Mouse (Mus musculus) heart, embryonic 13.5 days (tissue): ENCODE measurements around the gene Kcnip1. TPM values are rescaled to one million over a fixed set of nuclear protein-coding genes. Genes with fewer than 3 reads are reported as not detected.

Experiments used
- ATAC-seq: fragments of 200-750 bp; cut with Nextera tagmentation; 2 replicates; pipeline ENCODE4 v1.8.0; 2017; ENCODE audit warnings: moderate TSS enrichment; ENCODE audit not compliant: insufficient number of reproducible peaks, low FRiP score, low TSS enrichment; ENCODE audit errors: extremely low read depth
- H3K27ac ChIP-seq: fragments of 300-500 bp; sonication (generic); replicated peaks from 2 replicates; pipeline ENCODE4 v1.5.1; 2015; ENCODE audit warnings: moderate library complexity, mild to moderate bottlenecking, inconsistent platforms
- H3K27me3 ChIP-seq: fragments of 300-500 bp; sonication (generic); replicated peaks from 2 replicates; pipeline ENCODE4 v1.6.1; 2015; ENCODE audit warnings: mild to moderate bottlenecking, inconsistent platforms
- H3K36me3 ChIP-seq: fragments of 300-500 bp; sonication (generic); 2 replicates; pipeline ENCODE4 v1.6.1; 2015; ENCODE audit warnings: mild to moderate bottlenecking, inconsistent platforms
- H3K4me1 ChIP-seq: fragments of 300-500 bp; sonication (generic); 2 replicates; pipeline ENCODE4 v1.6.1; 2015; ENCODE audit warnings: inconsistent platforms
- H3K4me2 ChIP-seq: fragments of 300-500 bp; sonication (generic); 2 replicates; pipeline ENCODE4 v1.6.1; 2015; ENCODE audit warnings: inconsistent platforms, mild to moderate bottlenecking, moderate library complexity
- H3K4me3 ChIP-seq: fragments of 300-500 bp; sonication (generic); 2 replicates; pipeline ENCODE4 v1.5.1; 2015; ENCODE audit warnings: moderate library complexity, mild to moderate bottlenecking, inconsistent platforms
- H3K9ac ChIP-seq: fragments of 300-500 bp; sonication (generic); 2 replicates; pipeline ENCODE4 v1.6.1; 2015; ENCODE audit warnings: inconsistent platforms, mild to moderate bottlenecking, moderate library complexity
- H3K9me3 ChIP-seq: fragments of 300-500 bp; sonication (generic); 2 replicates; pipeline ENCODE4 v1.6.1; 2016; ENCODE audit warnings: inconsistent platforms
- WGBS: fragments of 180-500 bp; shearing (Covaris S2); methylation state at CpG from one replicate; pipeline ENCODE4 v1.1.7; 2015; ENCODE audit warnings: mixed read lengths; 5-methylcytosine and 5-hydroxymethylcytosine counted together
- polyA plus RNA-seq: library from polyadenylated mRNA; unstranded; fragments of >200 nt; fragmentation: Nextera tagmentation; extraction: Ambion mirVana; gene quantifications from 2 replicates; pipeline ENCODE4 v1.2.1, GENCODE M21; 2015

Kcnip1 gene
- polyA plus RNA-seq, 1 experiment from 2014 or later = 0.15 TPM

DNA sequence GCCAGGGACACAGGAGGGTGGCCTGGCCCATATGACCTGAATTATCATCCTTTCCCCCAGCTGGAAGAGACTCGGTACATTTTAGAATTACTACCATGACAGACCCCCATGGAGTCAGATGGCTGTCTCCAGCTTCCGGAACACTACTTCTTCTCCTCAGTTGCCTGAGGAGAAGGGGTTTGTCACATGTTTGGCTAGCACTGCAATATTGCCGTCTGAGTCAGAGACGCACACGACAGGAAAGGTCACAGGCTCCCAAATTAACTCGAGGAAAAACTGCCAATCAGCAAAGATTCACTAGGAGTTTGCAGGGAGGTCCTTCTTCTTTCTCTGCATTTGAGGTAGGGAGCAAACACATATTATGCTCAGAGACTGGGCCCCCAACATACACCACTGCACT is 168.2 kb downstream of the Kcnip1 start:
- H3K9ac ChIP-seq = no peak overlapping the region
- H3K36me3 ChIP-seq = no peaks in the 10 kb centered on the region
- ATAC-seq = no peak
- no peak overlapping the region for H3K27ac ChIP-seq
- no peaks in the 10 kb centered on the region for H3K9me3 ChIP-seq
- no peak overlapping the region for H3K4me2 ChIP-seq
- no peak overlapping the region for H3K4me3 ChIP-seq
- 47% methylated on average over 6 of the region's 6 CpGs for WGBS
- H3K4me1 ChIP-seq = peaks cover 8% of the 10 kb centered on the region
- H3K27me3 ChIP-seq = peaks cover 6% of the 10 kb centered on the region; the same call in 1 of the 2 replicates

DNA sequence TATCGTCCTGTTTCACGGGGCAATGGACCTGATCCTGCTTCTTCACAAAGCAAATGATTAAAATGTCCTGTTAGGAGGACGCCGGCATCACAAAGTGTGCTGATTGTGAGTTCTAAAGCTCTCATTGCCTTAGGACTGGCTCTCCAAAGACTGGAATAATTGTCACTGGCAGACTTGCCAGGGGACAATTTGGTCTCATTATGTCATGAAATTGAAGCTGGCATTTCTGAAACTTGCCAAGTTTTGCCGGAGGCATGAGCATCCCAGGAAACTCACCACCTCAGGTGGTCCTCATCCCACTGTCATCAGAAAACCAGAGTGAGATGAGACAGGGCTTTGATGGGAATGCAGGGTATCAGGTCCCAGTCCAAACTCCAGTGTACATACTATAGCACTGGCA is 171.6 kb downstream of the Kcnip1 start:
- no peak overlapping the region for H3K4me2 ChIP-seq
- no peak for ATAC-seq
- 79% methylated on average over 5 of the region's 5 CpGs for WGBS
- no peak overlapping the region for H3K27ac ChIP-seq
- 0 out of 2 replicates have a peak, but pooled peaks cover 3% of the 10 kb centered on the region for H3K4me1 ChIP-seq
- no peak overlapping the region for H3K9ac ChIP-seq
- no peaks in the 10 kb centered on the region for H3K9me3 ChIP-seq
- peaks cover 13% of the 10 kb centered on the region; the same call in 1 of the 2 replicates for H3K27me3 ChIP-seq
- no peaks in the 10 kb centered on the region for H3K36me3 ChIP-seq
- no peak overlapping the region for H3K4me3 ChIP-seq

DNA sequence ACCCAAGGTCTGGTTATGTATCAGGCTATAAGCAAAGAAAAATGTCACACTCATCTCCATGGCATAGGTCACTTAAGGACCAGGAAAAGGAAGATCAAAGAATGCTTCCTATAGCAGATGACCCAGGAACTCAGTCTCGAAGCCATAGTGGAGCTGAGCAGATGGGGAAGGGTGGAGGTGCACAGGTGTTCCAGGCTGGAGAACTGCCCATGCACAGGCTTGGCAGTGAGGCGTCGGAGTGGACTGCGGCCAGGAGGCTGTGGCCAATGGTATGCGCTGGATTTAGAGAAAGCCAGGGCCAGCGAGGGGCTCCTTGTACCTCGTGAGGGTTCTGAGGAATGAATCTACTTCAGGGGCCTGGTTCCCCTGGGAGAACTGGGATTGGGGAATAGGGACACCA is 172.1 kb downstream of the Kcnip1 start:
- Histone ChIP-seq H3K27me3 (peaks cover 14% of the 10 kb centered on the region; the same call in 1 of the 2 replicates), H3K4me2 (no peak overlapping the region), H3K4me1 (0 out of 2 replicates have a peak, but pooled peaks cover 6% of the 10 kb centered on the region), H3K9me3 (no peaks in the 10 kb centered on the region), H3K27ac (no peak overlapping the region), H3K4me3 (no peak overlapping the region), H3K9ac (no peak overlapping the region), H3K36me3 (no peaks in the 10 kb centered on the region)
- 80% methylated on average over 7 of the region's 7 CpGs for WGBS
- no peak for ATAC-seq

DNA sequence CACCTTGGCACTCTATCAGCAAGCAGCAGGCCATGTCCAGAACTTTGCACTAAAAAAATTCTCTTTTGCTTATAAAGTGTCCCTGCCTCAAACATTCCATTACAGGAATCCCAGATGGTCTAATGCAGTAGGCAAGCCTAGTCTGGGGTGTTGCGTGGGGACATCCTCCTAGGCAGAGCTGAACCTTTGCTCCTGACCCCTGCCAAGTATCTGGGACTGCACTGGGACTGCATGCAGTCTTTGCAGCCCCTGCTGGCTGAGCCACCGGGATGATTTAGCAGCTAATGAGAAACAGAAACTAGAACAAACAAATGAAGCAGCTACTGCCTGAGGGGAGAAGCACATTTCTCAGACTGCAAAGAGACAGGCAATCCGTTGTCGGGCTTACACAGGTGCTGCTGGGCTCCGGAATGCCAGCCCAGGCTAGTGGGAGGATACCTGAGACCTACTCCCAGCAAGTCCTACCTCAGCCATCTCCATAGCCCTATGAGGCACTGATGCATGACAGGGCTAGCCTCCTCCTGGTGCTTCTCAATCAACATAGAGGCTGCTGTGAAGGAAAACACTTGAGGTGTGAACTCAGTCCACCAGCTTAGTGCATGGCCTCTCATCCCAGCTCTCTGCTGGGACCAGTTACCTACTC is 174.0 kb downstream of the Kcnip1 start:
- peaks cover 14% of the 10 kb centered on the region; the same call in 1 of the 2 replicates for H3K27me3 ChIP-seq
- H3K4me1 ChIP-seq = 0 out of 2 replicates have a peak, but pooled peaks cover 6% of the 10 kb centered on the region

DNA sequence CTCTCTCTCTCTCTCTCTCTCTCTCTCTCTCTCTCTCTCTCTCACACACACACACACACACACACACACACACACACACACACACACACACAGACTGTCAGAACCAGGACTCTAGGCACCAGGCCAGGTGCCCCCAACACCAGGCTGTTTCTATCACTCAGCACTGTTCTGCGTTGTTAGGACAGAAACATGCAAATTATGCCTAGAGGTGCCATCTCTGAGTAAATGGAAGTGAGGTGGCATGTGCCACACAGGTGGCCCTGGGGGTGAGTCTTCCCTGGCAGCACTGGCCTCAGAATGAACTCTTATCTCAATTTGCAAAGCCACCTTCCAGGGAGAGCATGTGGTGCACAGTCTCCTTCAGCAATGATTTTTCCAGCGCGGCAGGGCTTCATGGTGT is 176.9 kb downstream of the Kcnip1 start:
- 33% methylated on average over 3 of the region's 3 CpGs for WGBS
- ATAC-seq = no peak
- H3K36me3 ChIP-seq = no peaks in the 10 kb centered on the region

More for the DNA sequence above, 174.0 kb downstream of the Kcnip1 start:
- Histone ChIP-seq H3K4me2 (no peak overlapping the region), H3K9me3 (no peaks in the 10 kb centered on the region), H3K36me3 (no peaks in the 10 kb centered on the region), H3K27ac (no peak overlapping the region), H3K4me3 (no peak overlapping the region), H3K9ac (no peak overlapping the region)
- WGBS = 43% methylated on average over 5 of the region's 5 CpGs
- ATAC-seq = no peak

DNA sequence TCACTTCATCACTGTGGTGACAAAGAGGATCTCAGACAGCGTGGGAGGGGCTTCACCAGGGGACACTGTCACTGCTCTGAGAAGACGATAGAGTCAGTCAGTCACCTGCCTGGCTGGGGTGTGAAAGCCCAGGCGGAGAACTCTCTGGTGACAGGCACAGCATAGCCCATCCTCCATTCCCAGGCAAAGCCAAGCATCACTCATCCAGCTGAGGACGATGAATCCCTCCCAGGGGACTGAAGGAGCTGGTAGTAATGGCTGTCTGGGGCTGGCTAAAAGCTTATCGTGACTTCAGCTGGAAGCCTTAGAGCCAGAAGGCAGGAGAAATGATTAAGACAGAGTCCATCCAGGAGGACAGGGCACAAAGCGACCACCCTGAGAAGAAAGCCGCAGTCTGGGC is 182.8 kb downstream of the Kcnip1 start:
- WGBS = 42% methylated on average over 7 of the region's 7 CpGs
- Histone ChIP-seq H3K36me3 (no peaks in the 10 kb centered on the region), H3K4me2 (no peak overlapping the region), H3K4me3 (no peak overlapping the region), H3K9me3 (no peaks in the 10 kb centered on the region), H3K27ac (no peak overlapping the region), H3K27me3 (no peaks in the 10 kb centered on the region), H3K9ac (no peak overlapping the region), H3K4me1 (no peaks in the 10 kb centered on the region)
- ATAC-seq = no peak

More for the DNA sequence above, 176.9 kb downstream of the Kcnip1 start:
- no peak overlapping the region for H3K9ac ChIP-seq
- H3K27ac ChIP-seq = no peak overlapping the region
- no peak overlapping the region for H3K4me3 ChIP-seq
- no peaks in the 10 kb centered on the region for H3K9me3 ChIP-seq
- H3K4me2 ChIP-seq = no peak overlapping the region
- 0 out of 2 replicates have a peak, but pooled peaks cover 8% of the 10 kb centered on the region for H3K27me3 ChIP-seq
- 0 out of 2 replicates have a peak, but pooled peaks cover 6% of the 10 kb centered on the region for H3K4me1 ChIP-seq

DNA sequence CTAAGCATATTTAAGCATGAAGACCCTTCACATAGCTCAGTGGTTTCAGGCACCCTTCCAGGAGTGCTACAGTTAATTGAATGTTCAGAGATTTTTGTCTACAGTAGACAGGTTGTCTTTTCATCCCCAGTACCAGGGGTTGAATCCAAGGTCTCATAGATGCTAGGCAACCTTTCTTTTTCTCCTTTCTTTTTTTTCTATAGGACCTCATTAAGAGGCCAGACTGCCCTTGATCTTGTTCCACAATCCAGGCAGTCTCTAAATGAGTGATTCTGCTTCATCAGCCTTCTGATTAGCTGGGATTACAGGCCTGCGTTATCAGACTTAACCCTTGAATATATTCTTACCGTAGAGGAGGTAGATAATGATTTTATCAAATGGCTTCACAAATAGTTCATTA is 189.9 kb downstream of the Kcnip1 start:
- Histone ChIP-seq H3K4me1 (no peaks in the 10 kb centered on the region), H3K27me3 (no peaks in the 10 kb centered on the region), H3K9me3 (no peaks in the 10 kb centered on the region), H3K4me3 (no peak overlapping the region), H3K9ac (no peak overlapping the region), H3K36me3 (no peaks in the 10 kb centered on the region), H3K4me2 (no peak overlapping the region), H3K27ac (no peak overlapping the region)
- WGBS = 67% methylated on average over 2 of the region's 2 CpGs
- ATAC-seq = no peak

DNA sequence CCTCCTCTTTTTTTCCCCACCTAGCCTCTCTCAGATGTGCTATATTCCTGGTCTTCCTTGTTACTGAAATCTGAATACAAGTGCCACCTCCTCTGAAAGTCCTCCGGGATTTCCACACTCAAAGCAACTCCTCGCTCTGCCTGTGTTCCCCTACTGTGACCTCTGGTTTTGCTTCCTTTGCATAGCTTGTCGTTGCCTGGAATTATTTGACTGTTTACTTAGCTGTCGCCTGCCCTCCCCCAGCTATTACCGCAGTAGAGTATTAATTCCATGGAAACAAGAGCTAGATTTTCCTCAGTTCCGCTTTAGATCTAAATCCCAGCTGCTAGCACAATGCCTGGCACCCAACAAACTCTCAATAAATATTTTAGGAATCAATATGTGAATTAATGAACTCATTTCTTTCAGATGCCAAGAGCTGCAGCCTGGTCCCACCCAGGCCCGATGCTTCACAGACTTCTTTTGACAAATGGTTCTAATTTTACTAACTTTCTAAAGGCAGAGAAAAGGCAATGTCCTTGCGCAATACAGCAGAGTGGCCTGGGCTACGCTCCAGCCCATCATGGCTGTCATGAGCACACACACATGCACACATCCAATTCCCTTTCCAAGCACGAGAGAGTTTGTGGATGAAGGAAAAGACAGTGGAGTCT is 192.4 kb downstream of the Kcnip1 start:
- H3K27ac ChIP-seq = no peak overlapping the region
- H3K9ac ChIP-seq = no peak overlapping the region
- 66% methylated on average over 10 of the region's 10 CpGs for WGBS
- H3K27me3 ChIP-seq = no peaks in the 10 kb centered on the region
- H3K4me1 ChIP-seq = no peaks in the 10 kb centered on the region
- H3K9me3 ChIP-seq = no peaks in the 10 kb centered on the region
- no peaks in the 10 kb centered on the region for H3K36me3 ChIP-seq
- no peak for ATAC-seq
- H3K4me2 ChIP-seq = no peak overlapping the region
- no peak overlapping the region for H3K4me3 ChIP-seq

DNA sequence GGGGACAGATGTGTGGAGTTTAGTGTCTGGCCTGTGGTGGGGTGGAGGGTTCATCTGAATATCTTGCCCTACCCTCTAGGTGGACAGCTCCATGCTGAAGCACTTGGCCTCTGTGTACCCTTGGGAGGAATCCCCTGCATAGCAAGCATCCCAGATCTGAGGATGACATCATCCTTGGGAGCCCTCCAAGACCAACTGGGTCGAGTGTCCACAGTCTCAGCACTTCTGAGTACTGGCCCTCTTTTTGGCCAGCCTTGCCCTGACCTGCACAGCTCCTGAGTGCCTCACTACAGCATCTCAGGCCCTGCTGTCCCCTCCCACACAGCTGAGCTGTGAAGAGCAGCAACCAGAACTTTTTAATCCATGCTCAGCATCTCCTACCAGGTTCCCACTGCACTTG is 193.0 kb downstream of the Kcnip1 start:
- no peak overlapping the region for H3K4me3 ChIP-seq
- H3K9ac ChIP-seq = no peak overlapping the region
- H3K36me3 ChIP-seq = no peaks in the 10 kb centered on the region
- H3K9me3 ChIP-seq = no peaks in the 10 kb centered on the region
- WGBS = 31% methylated on average over 1 of the region's 1 CpGs
- no peaks in the 10 kb centered on the region for H3K4me1 ChIP-seq
- no peak overlapping the region for H3K27ac ChIP-seq
- no peaks in the 10 kb centered on the region for H3K27me3 ChIP-seq
- no peak for ATAC-seq
- no peak overlapping the region for H3K4me2 ChIP-seq

DNA sequence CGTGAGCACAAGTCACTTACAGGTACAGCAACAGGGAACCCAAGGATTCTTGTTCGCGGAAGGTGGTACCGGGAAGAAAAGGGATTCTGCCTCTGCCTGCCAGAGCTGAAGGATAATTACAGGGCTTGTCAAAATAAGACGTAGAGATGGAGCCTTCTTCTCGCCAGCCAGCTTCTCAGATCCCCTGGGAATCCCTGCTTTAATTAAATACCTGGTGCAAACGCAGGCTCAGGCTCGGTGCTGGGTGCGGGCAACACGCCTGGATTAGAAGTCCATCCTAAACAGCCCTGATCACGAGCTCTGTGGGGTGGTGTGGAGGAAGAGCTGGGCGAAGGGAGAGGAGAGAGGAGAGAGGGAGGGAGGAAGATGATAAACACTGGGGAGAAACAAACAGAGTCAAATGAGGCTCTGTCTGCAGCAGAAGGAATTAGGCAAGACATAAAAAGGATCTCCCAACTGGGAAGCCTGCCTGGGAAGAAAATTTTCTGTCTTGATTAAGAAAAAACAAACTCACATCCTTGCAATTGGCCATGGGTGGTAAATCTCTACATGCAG is 194.8 kb downstream of the Kcnip1 start:
- H3K27me3 ChIP-seq = no peaks in the 10 kb centered on the region
- H3K9me3 ChIP-seq = no peaks in the 10 kb centered on the region
- H3K27ac ChIP-seq = no peak overlapping the region
- H3K4me1 ChIP-seq = no peaks in the 10 kb centered on the region
- H3K4me2 ChIP-seq = no peak overlapping the region
- WGBS = 52% methylated on average over 12 of the region's 12 CpGs
- ATAC-seq = no peak
- H3K9ac ChIP-seq = no peak overlapping the region
- H3K4me3 ChIP-seq = no peak overlapping the region
- H3K36me3 ChIP-seq = no peaks in the 10 kb centered on the region

DNA sequence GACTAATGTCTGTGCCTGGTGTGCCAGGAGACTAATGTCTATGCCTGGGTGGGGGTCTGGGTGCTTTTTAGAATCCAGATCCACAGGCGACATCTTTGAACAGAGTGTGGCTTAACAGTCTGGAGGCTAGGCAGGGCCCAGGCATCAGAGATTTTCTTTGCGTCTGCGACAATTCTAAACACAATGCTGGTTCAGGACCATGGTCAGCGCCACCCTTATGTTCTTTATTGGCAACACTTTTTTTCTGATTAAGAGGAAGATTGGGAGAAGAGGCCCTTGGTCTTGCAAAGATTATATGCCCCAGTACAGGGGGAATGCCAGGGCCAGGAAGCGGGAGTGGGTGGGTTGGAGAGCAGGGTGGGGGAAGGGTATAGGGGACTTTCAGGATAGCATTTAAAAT is 205.6 kb downstream of the Kcnip1 start:
- no peak overlapping the region for H3K4me2 ChIP-seq
- H3K4me1 ChIP-seq = no peaks in the 10 kb centered on the region
- no peak overlapping the region for H3K9ac ChIP-seq
- 26% methylated on average over 5 of the region's 5 CpGs for WGBS
- H3K27me3 ChIP-seq = peaks cover 26% of the 10 kb centered on the region
- no peak overlapping the region for H3K4me3 ChIP-seq
- no peak for ATAC-seq
- no peaks in the 10 kb centered on the region for H3K36me3 ChIP-seq
- H3K9me3 ChIP-seq = no peaks in the 10 kb centered on the region
- H3K27ac ChIP-seq = no peak overlapping the region
